Mouse (Mus musculus) intestine, embryonic 15.5 days (tissue): ENCODE measurements around the gene Ercc6. TPM values are rescaled to one million over a fixed set of nuclear protein-coding genes. Genes with fewer than 3 reads are reported as not detected.

ENCODE experiments used
- ATAC-seq: fragments of 200-750 bp; cut with Nextera tagmentation; 2 replicates; pipeline ENCODE4 v1.8.0; 2017; ENCODE audit warnings: moderate TSS enrichment, moderate library complexity
- H3K27ac ChIP-seq: fragments of 300-500 bp; sonication (generic); 2 replicates; pipeline ENCODE4 v1.5.1; 2015; ENCODE audit warnings: mild to moderate bottlenecking, inconsistent platforms
- H3K27me3 ChIP-seq: fragments of 300-500 bp; sonication (generic); replicated peaks from 2 replicates; pipeline ENCODE4 v1.6.1; 2015; ENCODE audit warnings: inconsistent platforms
- H3K36me3 ChIP-seq: fragments of 300-500 bp; sonication (generic); 2 replicates; pipeline ENCODE4 v1.6.1; 2015; ENCODE audit warnings: inconsistent platforms
- H3K4me1 ChIP-seq: fragments of 300-500 bp; sonication (generic); replicated peaks from 2 replicates; pipeline ENCODE4 v1.6.1; 2015; ENCODE audit warnings: inconsistent platforms
- H3K4me2 ChIP-seq: fragments of 300-500 bp; sonication (generic); replicated peaks from 2 replicates; pipeline ENCODE4 v1.6.1; 2015; ENCODE audit warnings: mild to moderate bottlenecking, inconsistent platforms
- H3K4me3 ChIP-seq: fragments of 300-500 bp; sonication (generic); replicated peaks from 2 replicates; pipeline ENCODE4 v1.5.1; 2015; ENCODE audit warnings: inconsistent platforms
- H3K9ac ChIP-seq: fragments of 300-500 bp; sonication (generic); 2 replicates; pipeline ENCODE4 v1.6.1; 2015; ENCODE audit warnings: inconsistent platforms
- H3K9me3 ChIP-seq: fragments of 300-500 bp; sonication (generic); 2 replicates; pipeline ENCODE4 v1.6.1; 2016; ENCODE audit warnings: inconsistent platforms
- WGBS: fragments of 180-500 bp; shearing (Covaris S2); methylation state at CpG from one replicate; pipeline ENCODE4 v1.1.7; 2015; 5-methylcytosine and 5-hydroxymethylcytosine counted together
- polyA plus RNA-seq: library from polyadenylated mRNA; unstranded; fragments of >200 nt; fragmentation: Nextera tagmentation; extraction: Ambion mirVana; gene quantifications from 2 replicates; pipeline ENCODE4 v1.2.1, GENCODE M21; 2015

The Ercc6 gene
- polyA plus RNA-seq, 1 experiment from 2014 or later = 16.5 TPM

GRCm38 (mm10) chr14:32543075-32543474 lies 29.8 kb downstream of the Ercc6 start:
- H3K4me1 ChIP-seq = no peaks in the 10 kb centered on the region
- H3K9me3 ChIP-seq = no peaks in the 10 kb centered on the region
- H3K9ac ChIP-seq = no peak overlapping the region
- H3K27ac ChIP-seq = no peak overlapping the region
- H3K27me3 ChIP-seq = no peaks in the 10 kb centered on the region
- H3K4me2 ChIP-seq = no peak overlapping the region
- ATAC-seq = no peak
- H3K36me3 ChIP-seq = no peaks in the 10 kb centered on the region
- no peak overlapping the region for H3K4me3 ChIP-seq

DNA sequence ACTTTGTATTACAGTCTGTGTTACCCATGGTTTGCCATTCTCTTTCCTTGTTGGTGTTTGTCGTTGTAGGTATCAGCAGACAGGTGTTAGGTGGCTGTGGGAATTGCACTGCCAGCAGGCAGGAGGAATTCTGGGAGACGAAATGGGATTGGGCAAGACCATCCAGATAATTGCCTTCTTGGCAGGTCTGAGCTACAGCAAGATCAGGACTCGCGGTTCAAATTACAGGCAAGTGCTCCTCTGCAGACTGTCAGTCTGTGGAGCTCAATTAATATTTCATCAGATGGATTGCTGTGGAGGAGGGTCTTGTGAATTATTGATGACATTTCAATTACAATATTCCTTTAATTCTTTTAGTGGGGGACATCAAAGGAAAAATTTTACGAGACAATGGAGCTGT lies 33.4 kb downstream of the Ercc6 start:
- Histone ChIP-seq H3K9me3 (no peaks in the 10 kb centered on the region), H3K36me3 (no peaks in the 10 kb centered on the region), H3K4me1 (no peaks in the 10 kb centered on the region), H3K27ac (no peak overlapping the region), H3K4me2 (no peak overlapping the region), H3K27me3 (no peaks in the 10 kb centered on the region), H3K4me3 (no peak overlapping the region), H3K9ac (no peak overlapping the region)
- ATAC-seq = no peak
- WGBS = 75% methylated on average over 5 of the region's 5 CpGs

GRCm38 (mm10) chr14:32551854-32552253 lies 38.5 kb downstream of the Ercc6 start:
- 0 out of 2 replicates have a peak, but pooled peaks cover 3% of the 10 kb centered on the region for H3K36me3 ChIP-seq
- no peak overlapping the region for H3K27ac ChIP-seq
- H3K9me3 ChIP-seq = no peaks in the 10 kb centered on the region
- no peaks in the 10 kb centered on the region for H3K4me1 ChIP-seq
- H3K9ac ChIP-seq = no peak overlapping the region
- 84% methylated on average over 5 of the region's 5 CpGs for WGBS
- H3K4me2 ChIP-seq = no peak overlapping the region
- no peak for ATAC-seq
- no peak overlapping the region for H3K4me3 ChIP-seq
- H3K27me3 ChIP-seq = no peaks in the 10 kb centered on the region

- Histone ChIP-seq H3K9me3 (no peaks in the 10 kb centered on the region), H3K36me3 (0 out of 2 replicates have a peak, but pooled peaks cover 3% of the 10 kb centered on the region), H3K27me3 (no peaks in the 10 kb centered on the region), H3K9ac (no peak overlapping the region), H3K27ac (no peak overlapping the region), H3K4me2 (no peak overlapping the region), H3K4me3 (no peak overlapping the region), H3K4me1 (no peaks in the 10 kb centered on the region)
- 83% methylated on average over 10 of the region's 10 CpGs for WGBS
- no peak for ATAC-seq
These were observed 40.0 kb downstream of the Ercc6 start for GRCm38 (mm10) chr14:32553198-32553903.

DNA sequence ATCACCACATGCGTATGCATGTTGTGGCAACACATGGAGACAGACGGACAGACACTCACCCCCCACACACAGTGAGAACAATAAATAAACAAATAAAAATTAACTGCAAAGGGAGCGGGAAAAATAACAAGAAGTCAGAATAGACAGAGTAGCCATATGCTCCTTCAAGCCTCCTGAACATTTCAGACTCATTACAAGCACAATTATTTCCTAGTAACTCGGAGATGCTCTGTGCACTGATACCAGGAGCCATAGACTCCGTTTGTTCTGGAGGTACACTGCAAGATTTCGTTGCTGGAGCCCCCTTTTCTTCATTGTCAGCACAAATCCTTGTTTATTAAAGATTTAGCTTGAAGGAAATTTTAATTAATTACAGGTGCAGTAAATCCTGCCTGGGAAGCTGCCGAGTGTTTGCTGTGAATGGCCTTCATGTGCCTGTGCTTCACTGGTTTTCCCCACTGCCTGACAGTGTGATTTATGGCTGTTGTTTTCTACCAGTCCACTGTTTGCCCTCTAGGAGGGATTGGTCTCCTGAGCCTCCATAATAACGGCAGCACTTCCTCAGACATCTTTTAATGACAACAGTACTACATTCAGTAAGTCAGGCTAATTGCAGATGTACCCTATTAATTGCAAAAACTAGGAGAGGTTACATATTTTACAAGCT lies 41.7 kb downstream of the Ercc6 start:
- Histone ChIP-seq H3K4me1 (no peaks in the 10 kb centered on the region), H3K4me3 (no peak overlapping the region), H3K9me3 (no peaks in the 10 kb centered on the region), H3K36me3 (0 out of 2 replicates have a peak, but pooled peaks cover 3% of the 10 kb centered on the region), H3K27ac (no peak overlapping the region), H3K9ac (no peak overlapping the region), H3K27me3 (no peaks in the 10 kb centered on the region), H3K4me2 (no peak overlapping the region)
- no peak for ATAC-seq
- WGBS = 51% methylated on average over 8 of the region's 8 CpGs

DNA sequence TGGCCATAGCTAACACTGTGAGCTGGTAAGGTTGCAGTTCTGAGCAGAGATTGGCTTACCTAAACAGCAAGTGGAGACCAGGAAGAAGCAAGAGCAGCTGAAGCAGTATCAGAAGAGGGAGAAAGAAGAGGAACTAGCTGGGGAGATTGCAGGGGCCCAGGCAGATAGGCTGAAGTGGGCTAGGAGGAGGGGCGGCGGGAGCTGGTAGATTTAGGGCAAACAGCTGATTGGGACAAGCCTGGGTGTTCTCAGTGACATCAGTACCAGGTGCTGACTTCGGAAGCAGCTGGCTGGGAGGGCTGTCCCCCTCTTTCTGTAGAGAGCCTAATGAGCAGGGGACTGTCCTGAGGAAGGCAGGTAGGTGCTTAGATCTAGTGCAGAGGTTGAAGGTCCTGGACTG lies 48.1 kb downstream of the Ercc6 start:
- no peak overlapping the region for H3K4me2 ChIP-seq
- WGBS = 94% methylated on average over 3 of the region's 3 CpGs
- H3K36me3 ChIP-seq = peaks cover 24% of the 10 kb centered on the region

GRCm38 (mm10) chr14:32563661-32564060 lies 50.3 kb downstream of the Ercc6 start:
- Histone ChIP-seq H3K4me3 (no peak overlapping the region), H3K36me3 (peaks cover 38% of the 10 kb centered on the region), H3K9me3 (no peaks in the 10 kb centered on the region), H3K27me3 (no peaks in the 10 kb centered on the region), H3K27ac (no peak overlapping the region), H3K4me2 (no peak overlapping the region), H3K9ac (no peak overlapping the region), H3K4me1 (no peaks in the 10 kb centered on the region)
- ATAC-seq = no peak
- 92% methylated on average over 6 of the region's 6 CpGs for WGBS

More for the DNA sequence above, 48.1 kb downstream of the Ercc6 start:
- Histone ChIP-seq H3K4me1 (no peaks in the 10 kb centered on the region), H3K9ac (no peak overlapping the region), H3K27me3 (no peaks in the 10 kb centered on the region), H3K27ac (no peak overlapping the region), H3K4me3 (no peak overlapping the region), H3K9me3 (no peaks in the 10 kb centered on the region)
- no peak for ATAC-seq

- H3K9me3 ChIP-seq = no peaks in the 10 kb centered on the region
- H3K36me3 ChIP-seq = peaks cover 25% of the 10 kb centered on the region
- no peaks in the 10 kb centered on the region for H3K4me1 ChIP-seq
- H3K4me3 ChIP-seq = no peak overlapping the region
- H3K4me2 ChIP-seq = no peak overlapping the region
- no peak overlapping the region for H3K9ac ChIP-seq
- H3K27me3 ChIP-seq = no peaks in the 10 kb centered on the region
- WGBS = 61% methylated on average over 8 of the region's 8 CpGs
- ATAC-seq = no peak
- no peak overlapping the region for H3K27ac ChIP-seq
These were observed 59.2 kb downstream of the Ercc6 start for GRCm38 (mm10) chr14:32572519-32572918.

- Histone ChIP-seq H3K27ac (no peak overlapping the region), H3K36me3 (peaks cover 7% of the 10 kb centered on the region; the same call in 1 of the 2 replicates), H3K4me3 (no peak overlapping the region), H3K27me3 (no peaks in the 10 kb centered on the region), H3K9me3 (no peaks in the 10 kb centered on the region), H3K4me1 (no peaks in the 10 kb centered on the region), H3K4me2 (no peak overlapping the region), H3K9ac (no peak overlapping the region)
- WGBS = 96% methylated on average over 2 of the region's 2 CpGs
- ATAC-seq = no peak
These were observed 65.1 kb downstream of the Ercc6 start for GRCm38 (mm10) chr14:32578420-32578819.

DNA sequence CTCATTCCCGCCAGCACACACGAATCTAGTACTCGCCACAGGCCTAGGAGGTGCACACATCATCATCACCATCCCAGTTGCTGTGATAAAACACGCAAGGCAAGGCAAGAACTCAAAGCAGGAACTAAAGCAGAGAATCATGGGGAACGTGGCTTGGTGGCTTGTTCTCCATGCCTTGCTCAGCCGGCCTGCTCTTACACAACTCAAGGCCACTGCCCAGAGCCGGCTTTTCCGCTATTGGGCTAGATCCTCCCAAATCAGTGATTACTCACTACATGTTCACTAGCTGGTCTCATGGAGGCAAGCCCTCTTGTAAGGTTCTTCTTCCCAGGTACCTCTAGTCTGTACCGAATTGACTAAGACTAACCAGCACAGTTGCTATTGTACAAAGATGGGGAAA lies 70.4 kb downstream of the Ercc6 start:
- 88% methylated on average over 9 of the region's 9 CpGs for WGBS
- H3K9me3 ChIP-seq = no peaks in the 10 kb centered on the region
- ATAC-seq = no peak
- H3K36me3 ChIP-seq = no peaks in the 10 kb centered on the region
- H3K27me3 ChIP-seq = no peaks in the 10 kb centered on the region
- no peak overlapping the region for H3K9ac ChIP-seq
- H3K4me2 ChIP-seq = no peak overlapping the region
- no peak overlapping the region for H3K27ac ChIP-seq
- no peaks in the 10 kb centered on the region for H3K4me1 ChIP-seq
- no peak overlapping the region for H3K4me3 ChIP-seq

DNA sequence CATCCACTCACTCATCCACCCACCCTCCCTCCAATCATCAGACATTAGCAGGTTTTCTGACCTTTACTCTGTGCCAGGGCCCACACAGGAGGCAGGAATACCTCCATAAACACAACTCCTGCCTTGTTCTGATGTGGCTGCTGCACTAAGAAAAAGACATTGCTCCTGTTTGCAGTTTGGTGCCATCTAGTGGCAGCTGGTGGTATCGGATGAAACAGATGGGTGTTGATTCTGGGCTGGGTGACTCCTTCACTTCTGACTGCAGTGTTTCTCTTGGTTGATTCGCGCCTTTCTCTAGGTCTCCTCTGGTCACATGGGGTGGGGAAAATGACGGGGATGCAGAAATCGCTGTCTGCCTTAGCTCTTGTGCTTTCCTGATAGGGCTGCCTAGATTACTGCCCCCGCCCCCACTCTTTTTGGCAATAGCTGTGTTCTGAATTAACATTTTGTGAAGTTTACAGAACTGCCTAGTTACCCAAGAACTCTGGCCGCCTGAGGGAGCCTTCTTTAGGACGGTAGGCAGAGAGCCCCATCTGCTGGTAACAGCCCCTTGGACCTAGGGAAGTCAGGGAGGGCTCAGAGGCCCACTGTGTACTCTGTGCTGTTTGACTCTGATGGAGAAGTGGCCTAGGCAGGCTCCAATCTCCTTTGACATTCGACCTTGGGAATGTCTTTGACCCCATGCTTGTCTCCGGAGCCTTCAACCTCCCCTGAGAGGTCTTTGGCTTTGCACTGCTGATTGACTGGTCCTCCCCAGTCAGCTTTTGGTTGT lies 73.9 kb downstream of the Ercc6 start:
- Histone ChIP-seq H3K9ac (no peak overlapping the region), H3K36me3 (no peaks in the 10 kb centered on the region), H3K4me3 (no peak overlapping the region), H3K27ac (no peak overlapping the region), H3K4me1 (no peaks in the 10 kb centered on the region), H3K4me2 (no peak overlapping the region), H3K27me3 (peaks cover 14% of the 10 kb centered on the region), H3K9me3 (no peaks in the 10 kb centered on the region)
- peak; percentile 56 for ATAC-seq
- 18% methylated on average over 10 of the region's 10 CpGs for WGBS

DNA sequence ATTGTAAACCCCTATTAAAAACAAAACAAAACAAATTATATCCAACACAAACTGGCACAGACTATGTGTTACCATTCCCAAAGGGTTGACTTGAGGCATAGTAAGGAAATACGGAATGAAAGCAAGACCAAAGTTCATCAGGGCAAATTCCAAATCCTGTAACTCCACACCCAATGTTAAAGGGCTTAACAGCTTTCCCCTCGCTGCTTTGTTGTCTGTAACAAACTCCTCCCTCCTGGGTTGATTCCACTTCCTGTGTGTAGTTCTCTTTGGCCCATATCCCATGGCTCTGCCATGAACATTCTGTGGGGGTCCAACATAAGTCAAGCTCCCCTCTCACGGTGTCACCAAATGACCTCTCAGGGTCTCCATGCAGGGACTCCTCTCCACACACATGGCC lies 77.1 kb downstream of the Ercc6 start:
- H3K4me2 ChIP-seq = no peak overlapping the region
- 51% methylated on average over 3 of the region's 3 CpGs for WGBS
- no peaks in the 10 kb centered on the region for H3K4me1 ChIP-seq
- H3K27ac ChIP-seq = no peak overlapping the region
- H3K9ac ChIP-seq = no peak overlapping the region
- H3K27me3 ChIP-seq = peaks cover 31% of the 10 kb centered on the region
- no peaks in the 10 kb centered on the region for H3K9me3 ChIP-seq
- peak; percentile 77 for ATAC-seq
- H3K36me3 ChIP-seq = no peaks in the 10 kb centered on the region
- no peak overlapping the region for H3K4me3 ChIP-seq
